Mouse (Mus musculus) testis, adult 10 weeks (tissue): Measurements from ENCODE around the gene Bhlha15. TPM values are rescaled to one million over a fixed set of nuclear protein-coding genes. Genes with fewer than 3 reads are reported as not detected.

Experiments
- polyA plus RNA-seq: library from polyadenylated mRNA; stranded (reverse); fragments of 350-450 nt; fragmentation: Illumina TruSeq; extraction: RNeasy Lipid Tissue Mini Kit (QIAGEN cat#74804); gene quantifications from one replicate; pipeline ENCODE4 v1.2.3, GENCODE M21; 2014; ENCODE audit warnings: low read depth, low replicate concordance

Gene Bhlha15
- 0.06 TPM for polyA plus RNA-seq

GRCm38 (mm10) chr5:144189950-144190583 is at the start of gene Bhlha15:
Gene Bhlha15 (plus strand): TSS chr5:144190286.

GRCm38 (mm10) chr5:144223503-144223862 is 33.4 kb downstream of the Bhlha15 start, which contains the start of gene Tecpr1:
Gene Tecpr1 (minus strand): TSS chr5:144223615.

Other genes starting within 250 kb of the Bhlha15 start
- gene Ccz1, start 175.4 kb upstream of the Bhlha15 start, polyA plus RNA-seq = 131 TPM
- not detected for gene Ocm, start 163.6 kb upstream of the Bhlha15 start, polyA plus RNA-seq
- gene Lmtk2, start 89.8 kb upstream of the Bhlha15 start, polyA plus RNA-seq = 6.8 TPM
- 1.7 TPM for gene Tecpr1, start 33.3 kb downstream of the Bhlha15 start, polyA plus RNA-seq
- 67.5 TPM for gene Bri3, start 54.2 kb downstream of the Bhlha15 start, polyA plus RNA-seq
- 7.1 TPM for gene Baiap2l1, start 167.8 kb downstream of the Bhlha15 start, polyA plus RNA-seq